Mouse (Mus musculus) left cerebral cortex, postnatal 25 days (tissue): Measurements from ENCODE around the gene Nostrin. TPM values are rescaled to one million over a fixed set of nuclear protein-coding genes. Genes with fewer than 3 reads are reported as not detected.

Source experiments
- DNase-seq, 2 experiments: peaks; one replicate each; pipeline ENCODE4 v3.0.0; 2022; ENCODE audit warnings: low spot score in 2 of 2, mixed read lengths in 1 of 2
- intact Hi-C: fragments of 180-260 bp; cut with DNase I; formaldehyde crosslinking; loops from one replicate; pipeline ENCODE4 v1.15.1; 2025
- total RNA-seq, 2 experiments: library from RNA; stranded (reverse); gene quantifications; 2 replicates each; pipeline ENCODE4 v1.2.3; 2021

Gene Nostrin
- 1 to 10 TPM; 4.7 to 4.8 TPM for total RNA-seq

- intact Hi-C loops, result no loop called here
Observed at GRCm38 (mm10) chr2:69135661-69136576, at the start of gene Nostrin. Nostrin (plus strand) TSS chr2:69135800.

GRCm38 (mm10) chr2:69086505-69087260 is 48.9 kb upstream of the Nostrin start:
- DNase-seq, result no peak
- intact Hi-C loops, result no loop called here

More at GRCm38 (mm10) chr2:69135661-69136576, at the start of gene Nostrin:
- peak in 1 of 2 experiments; percentile 55 for DNase-seq

DNA sequence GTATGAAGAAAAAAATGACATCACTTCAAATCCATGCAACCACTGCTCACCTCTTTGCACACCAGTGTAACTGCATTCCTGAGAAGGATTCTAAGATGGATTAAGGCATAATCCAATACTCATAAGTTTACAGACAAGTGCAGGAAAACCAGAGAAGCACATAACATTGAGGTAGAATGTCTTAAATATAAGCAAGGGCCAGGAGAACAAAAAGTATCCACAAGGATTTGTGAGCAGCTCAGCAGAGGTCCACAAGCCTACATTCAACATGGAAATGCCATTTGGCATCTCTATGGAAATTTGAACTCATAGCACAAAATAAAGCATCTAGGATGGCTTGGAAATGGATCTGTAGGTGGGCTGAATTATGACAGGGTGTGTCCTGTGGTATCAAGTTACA is 39.8 kb upstream of the Nostrin start:
- no peak for DNase-seq
- intact Hi-C loops, result no loop called here

DNA sequence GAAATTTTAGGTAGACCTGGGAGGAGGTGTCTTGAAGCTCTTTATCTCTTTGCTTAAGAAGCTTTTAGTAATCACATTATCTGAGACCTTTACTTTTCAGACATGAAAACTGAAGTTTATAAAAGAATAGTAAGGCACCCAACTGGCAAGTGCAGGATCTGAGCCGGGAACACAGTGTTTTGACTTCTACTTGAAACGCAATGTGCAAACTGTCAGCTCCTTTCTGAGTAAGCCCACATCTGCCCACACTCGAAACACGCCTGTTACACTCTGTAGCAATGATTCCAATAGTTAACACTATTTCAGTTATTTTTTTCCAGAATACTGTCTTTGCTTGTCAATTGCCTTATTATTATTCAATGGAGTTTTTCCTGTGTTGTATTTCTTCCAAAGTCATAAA is 38.8 kb upstream of the Nostrin start:
- no peak for DNase-seq
- intact Hi-C loops, result no loop called here

GRCm38 (mm10) chr2:69097526-69097925 is 38.1 kb upstream of the Nostrin start:
- no peak for DNase-seq
- intact Hi-C loops, result no loop called here

DNA sequence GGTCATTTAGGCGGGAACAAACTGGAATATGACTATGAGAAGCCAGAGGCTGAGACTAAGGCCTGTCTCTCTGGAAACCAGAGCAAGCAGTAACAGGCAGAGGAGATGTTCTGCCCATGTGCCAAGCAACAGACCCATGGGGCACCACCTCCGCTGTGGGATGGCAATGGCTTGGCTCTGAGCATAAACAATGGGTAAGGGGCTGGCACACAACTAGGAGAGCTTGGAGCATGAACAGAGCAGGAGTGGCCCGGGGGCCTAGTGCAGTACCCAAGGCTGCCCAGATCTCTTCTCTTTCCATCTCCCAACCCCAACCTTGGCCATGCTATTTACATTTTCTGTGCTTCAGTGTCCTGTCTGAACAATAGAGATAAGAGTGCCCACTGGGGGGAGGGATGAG is 36.9 kb upstream of the Nostrin start:
- DNase-seq, result no peak
- intact Hi-C loops, result no loop called here

DNA sequence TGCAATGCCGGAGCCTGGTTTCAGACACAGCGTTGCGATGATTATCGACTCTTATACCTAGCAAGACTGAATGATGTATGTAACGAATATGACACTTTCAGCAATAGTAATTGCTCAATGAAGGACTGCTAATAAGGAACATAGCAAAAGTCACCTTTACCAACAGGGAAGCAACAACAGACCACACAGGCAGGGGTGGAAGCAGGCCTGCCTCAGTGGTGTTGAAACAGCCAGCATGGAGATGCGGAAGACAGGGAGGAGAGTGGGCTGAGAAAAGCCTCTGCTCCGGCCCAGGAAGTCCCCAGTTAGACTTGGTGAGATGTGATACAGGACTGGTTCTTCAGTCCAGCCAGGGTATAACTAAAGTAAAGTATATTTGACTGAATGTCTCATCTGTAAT is 36.5 kb upstream of the Nostrin start:
- DNase-seq, result no peak
- intact Hi-C loops, result no loop called here

DNA sequence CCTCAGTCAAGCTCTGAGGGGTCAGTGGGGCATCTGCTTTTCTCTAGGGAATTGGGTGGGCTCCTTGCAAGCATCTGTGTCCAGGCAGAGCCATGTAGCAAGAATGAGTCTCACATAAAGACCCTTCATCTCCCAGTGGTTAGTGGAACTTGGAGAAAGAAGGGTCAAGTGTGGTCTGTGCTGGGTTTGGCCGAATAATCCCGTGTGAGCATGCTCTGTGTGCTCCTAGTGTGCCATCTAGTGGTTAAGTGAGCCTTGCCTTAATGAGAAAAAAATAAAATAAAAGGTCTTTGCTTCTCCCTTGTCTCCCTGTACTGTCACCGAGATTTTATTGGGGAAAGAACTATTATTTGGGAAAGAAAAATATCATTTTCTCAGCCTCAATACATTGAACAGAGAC is 34.9 kb upstream of the Nostrin start:
- no peak for DNase-seq
- intact Hi-C loops, result loop anchor here (5.0 to 10.0 kb wide), 2 partner anchors 318 to 536 kb away; no protein-coding TSS in a partner anchor

GRCm38 (mm10) chr2:69103526-69103925 is 32.1 kb upstream of the Nostrin start:
- intact Hi-C loops, result loop anchor here (5.0 to 10.0 kb wide), 2 partner anchors 321 to 539 kb away; no protein-coding TSS in a partner anchor
- DNase-seq, result no peak

- intact Hi-C loops, result loop anchor here (5.0 to 10.0 kb wide), 2 partner anchors 322 to 540 kb away; no protein-coding TSS in a partner anchor
- peak in 1 of 2 experiments; percentile 66 for DNase-seq
Observed at GRCm38 (mm10) chr2:69104511-69105145, 31.0 kb upstream of the Nostrin start.

- intact Hi-C loops, result loop anchor here (10.0 kb wide), 1 partner anchor 544 kb away; no protein-coding TSS in a partner anchor
Observed at GRCm38 (mm10) chr2:69109246-69109645, 26.4 kb upstream of the Nostrin start.

GRCm38 (mm10) chr2:69109710-69110109 is 25.9 kb upstream of the Nostrin start:
- intact Hi-C loops, result loop anchor here (10.0 kb wide), 2 partner anchors 315 to 545 kb away; no protein-coding TSS in a partner anchor
- DNase-seq, result peak in 1 of 2 experiments; percentile 58

More at GRCm38 (mm10) chr2:69109246-69109645, 26.4 kb upstream of the Nostrin start:
- no peak for DNase-seq

DNA sequence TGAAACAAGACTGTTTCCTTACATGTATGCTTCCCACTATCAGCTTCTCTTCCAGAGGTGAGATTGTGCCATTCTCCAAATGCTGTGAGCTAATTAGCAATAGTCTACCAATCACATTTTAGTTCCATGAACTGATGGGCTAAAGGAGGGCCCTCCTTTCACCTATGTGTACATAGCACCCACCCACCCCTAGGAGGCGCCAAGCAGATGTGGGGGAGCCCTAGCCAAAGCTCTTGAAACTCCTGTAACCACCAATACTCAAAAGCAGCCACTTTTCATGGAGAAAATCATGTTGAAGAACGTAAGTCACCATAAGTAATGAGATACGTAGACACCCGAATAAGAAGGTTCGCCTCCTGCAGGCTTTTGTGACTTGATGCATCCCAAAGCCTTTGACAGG is 23.0 kb upstream of the Nostrin start:
- intact Hi-C loops, result loop anchor here (10.0 kb wide), 1 partner anchor 312 kb away; no protein-coding TSS in a partner anchor
- no peak for DNase-seq

DNA sequence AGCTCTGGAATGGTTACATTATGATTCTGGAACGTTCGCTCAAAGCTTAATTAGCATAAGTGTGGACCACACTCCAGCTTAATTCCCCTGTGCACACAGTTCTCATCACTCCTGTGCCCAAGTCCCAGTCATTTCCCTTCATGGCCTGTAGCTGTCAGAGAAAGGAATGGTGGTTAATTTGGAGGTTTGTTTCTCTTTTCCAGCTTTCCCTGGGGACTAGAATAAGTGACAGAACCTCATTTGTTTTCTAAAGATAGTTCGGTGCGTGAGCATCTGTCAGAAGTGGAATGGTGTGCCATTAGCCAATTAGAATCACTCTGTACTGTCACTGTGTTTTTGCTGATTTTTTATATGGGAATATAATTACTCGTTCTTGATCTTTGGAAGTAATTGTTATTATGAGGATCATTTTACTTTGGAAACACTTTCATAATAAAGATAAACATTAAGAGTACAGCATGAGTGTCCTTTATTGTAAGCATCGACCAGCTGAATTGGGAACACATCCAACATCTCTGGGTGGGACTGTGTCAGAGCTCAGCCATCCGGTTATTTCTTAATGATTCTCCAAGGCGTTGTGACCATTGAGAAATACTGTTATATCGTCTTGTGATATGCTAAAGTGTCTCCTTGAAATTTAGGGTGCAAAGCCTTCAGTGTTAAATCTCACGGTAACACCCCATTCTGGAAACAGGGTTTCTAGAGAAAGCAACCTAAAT is 21.6 kb upstream of the Nostrin start:
- no peak for DNase-seq
- intact Hi-C loops, result loop anchor here (10.0 kb wide), 1 partner anchor 311 kb away; no protein-coding TSS in a partner anchor

DNA sequence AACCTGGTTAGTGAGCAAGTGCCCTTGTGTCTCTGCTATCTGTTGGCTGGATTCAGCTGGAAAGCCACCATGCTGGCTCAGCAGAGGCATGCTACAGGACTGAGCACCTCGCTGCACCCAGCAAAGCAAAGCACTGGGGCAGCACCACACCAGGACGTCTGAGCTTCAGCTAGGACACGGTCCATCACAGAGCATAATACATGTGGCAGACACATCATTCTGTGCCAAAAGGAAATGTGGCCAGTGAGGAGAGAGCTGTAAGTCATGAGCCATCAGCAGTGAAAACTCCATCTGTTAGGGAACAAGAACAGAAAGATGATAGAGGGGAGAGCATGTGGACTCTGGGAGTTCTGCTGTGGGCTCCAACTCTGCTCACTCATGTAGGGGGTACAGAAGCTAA is 19.7 kb upstream of the Nostrin start:
- intact Hi-C loops, result loop anchor here (10.0 kb wide), 1 partner anchor 309 kb away; no protein-coding TSS in a partner anchor
- DNase-seq, result no peak

GRCm38 (mm10) chr2:69116767-69117166 is 18.8 kb upstream of the Nostrin start:
- no peak for DNase-seq
- intact Hi-C loops, result loop anchor here (10.0 kb wide), 1 partner anchor 308 kb away; no protein-coding TSS in a partner anchor

- intact Hi-C loops, result loop anchor here (10.0 kb wide), 1 partner anchor 306 kb away; no protein-coding TSS in a partner anchor
- no peak for DNase-seq
Observed at GRCm38 (mm10) chr2:69118994-69119393, 16.6 kb upstream of the Nostrin start.

DNA sequence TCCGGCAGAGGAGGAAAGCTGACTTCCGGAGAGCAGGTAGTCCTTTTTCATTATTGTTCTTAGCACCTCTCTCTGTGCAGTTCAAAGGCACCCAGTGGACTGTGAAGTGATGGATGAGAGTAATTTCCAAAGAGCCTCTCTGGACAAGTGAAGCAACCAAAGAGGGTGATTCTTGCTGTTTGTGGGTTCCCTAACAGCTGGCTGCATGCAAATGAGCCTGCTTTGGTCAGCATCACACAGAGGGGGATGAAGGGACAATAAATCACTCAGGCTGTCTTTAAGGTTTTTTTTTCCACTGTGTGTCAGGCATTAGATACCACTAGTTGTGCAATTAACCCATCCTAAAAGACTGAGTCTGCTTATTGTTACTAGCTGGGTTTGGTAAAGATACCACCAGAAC is 15.9 kb upstream of the Nostrin start:
- intact Hi-C loops, result loop anchor here (10.0 kb wide), 1 partner anchor 305 kb away; no protein-coding TSS in a partner anchor
- no peak for DNase-seq

- DNase-seq, result peak in 1 of 2 experiments; percentile 38
- intact Hi-C loops, result no loop called here
Observed at GRCm38 (mm10) chr2:69121681-69122080, 13.9 kb upstream of the Nostrin start.
